Mouse (Mus musculus) right cerebral cortex, postnatal 4 days (tissue): ENCODE results near the gene Krt42.
"Not testable (repeated sequence)": the region's sequence is repeated elsewhere in the genome, so short reads cannot be mapped to it uniquely, and the experiment has no call there.

Experiments
- DNase-seq: peaks from one replicate; pipeline ENCODE4 v3.0.0-alpha.2; 2022

Krt42 gene

GRCm38 (mm10) chr11:100277726-100278480 lies 8.2 kb upstream of the Krt42 start:
- no peak for DNase-seq

- DNase-seq = no peak
Observed at GRCm38 (mm10) chr11:100275466-100275865, 5.8 kb upstream of the Krt42 start.

DNA sequence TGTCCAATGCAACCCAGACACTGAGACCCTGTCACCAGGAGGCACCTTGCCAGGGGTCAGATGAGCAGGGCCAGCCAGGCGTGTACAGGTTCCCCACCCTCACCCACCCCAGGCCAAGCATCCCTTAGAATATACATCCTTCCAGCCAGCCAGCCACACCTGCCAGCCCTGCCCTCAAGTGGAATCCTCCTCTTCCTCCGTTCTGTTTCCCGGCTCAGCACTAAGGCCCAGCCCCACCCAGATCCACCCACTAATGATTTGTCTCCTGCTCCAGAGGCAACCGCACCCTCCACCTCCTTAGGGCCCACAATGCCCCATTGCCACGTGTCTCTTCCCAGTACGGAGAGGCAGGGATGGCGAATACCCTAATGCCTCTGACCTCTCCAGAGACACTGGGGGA lies 5.0 kb upstream of the Krt42 start:
- no peak for DNase-seq

DNA sequence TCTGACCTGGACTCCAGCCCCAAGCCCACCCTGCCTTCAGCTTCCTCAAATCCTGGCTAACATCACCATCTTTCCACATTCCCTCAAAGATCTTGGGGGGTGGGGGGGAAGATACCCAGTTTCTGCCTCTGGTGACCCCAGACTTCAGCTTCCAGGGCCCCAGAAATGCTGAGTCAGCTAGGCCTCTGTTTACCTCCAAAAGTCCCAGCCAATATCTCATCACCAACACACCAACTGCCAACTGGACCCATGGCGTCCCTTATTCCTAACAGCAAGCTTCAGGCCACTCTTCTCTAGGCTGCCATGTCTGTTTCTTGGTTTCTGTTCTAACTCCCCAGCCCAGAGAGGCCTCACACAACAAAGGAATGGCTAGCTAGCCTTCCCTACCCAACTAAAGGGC lies 2.2 kb upstream of the Krt42 start:
- no peak for DNase-seq

- DNase-seq = no peak
Observed at GRCm38 (mm10) chr11:100262058-100262980, 7.4 kb downstream of the Krt42 start.

GRCm38 (mm10) chr11:100261235-100261605 lies 8.5 kb downstream of the Krt42 start:
- no peak for DNase-seq

DNA sequence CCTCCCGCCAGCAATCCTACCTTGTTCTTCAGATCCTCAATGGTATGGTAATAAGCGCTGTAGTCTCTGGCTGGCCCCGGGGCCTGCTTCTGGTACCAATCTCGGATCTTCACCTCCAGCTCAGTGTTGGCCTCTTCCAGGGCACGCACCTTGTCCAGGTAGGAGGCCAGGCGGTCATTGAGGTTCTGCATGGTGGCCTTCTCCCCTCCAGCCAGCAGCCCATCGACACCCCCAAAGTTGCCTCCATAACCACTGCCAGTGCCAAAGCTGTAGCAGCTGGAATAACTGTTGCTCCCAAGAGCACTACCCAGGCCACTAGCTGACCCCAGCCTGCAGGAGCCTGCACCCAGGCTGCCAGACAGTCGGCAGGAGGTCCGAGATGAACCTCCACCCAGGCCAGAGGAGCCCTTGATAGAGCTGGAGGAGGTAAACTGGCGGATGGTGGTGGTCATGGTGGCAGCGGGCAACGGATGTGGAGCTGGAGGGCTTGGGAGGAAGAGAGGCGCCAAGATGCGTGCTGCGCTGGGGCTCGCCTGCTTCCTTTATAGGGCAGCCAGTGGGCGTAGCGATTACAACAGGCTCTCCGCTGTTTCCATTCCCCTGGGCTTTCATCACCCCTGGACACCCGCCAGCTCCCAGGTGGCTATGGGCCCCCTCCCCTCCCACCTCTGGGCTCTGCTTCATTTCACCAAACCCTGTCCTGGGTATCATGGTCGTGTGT lies 9.0 kb downstream of the Krt42 start, which contains the start of gene Krt17:
Gene Krt17 (minus strand): TSS at position 516 of the 721 bp plus-strand sequence.
- no peak for DNase-seq

DNA sequence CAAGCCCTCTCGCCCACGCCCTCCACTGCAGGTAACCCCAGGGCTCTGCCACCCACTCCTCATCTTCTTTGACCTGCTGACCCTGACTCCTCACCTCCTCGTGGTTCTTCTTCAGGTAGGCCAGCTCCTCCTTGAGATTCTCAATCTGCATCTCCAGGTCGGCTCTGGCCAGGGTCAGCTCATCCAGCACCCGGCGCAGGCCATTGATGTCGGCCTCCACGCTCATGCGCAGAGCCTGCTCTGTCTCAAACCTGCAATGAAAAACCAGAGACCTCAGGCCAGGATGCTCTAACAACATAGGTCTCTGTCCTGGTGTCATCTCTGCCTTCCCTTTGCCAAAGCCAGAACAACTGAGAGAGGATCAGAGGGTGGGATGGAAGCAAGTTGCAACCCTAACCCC lies 10.6 kb downstream of the Krt42 start:
- DNase-seq = no peak

- no peak for DNase-seq
Observed at GRCm38 (mm10) chr11:100257967-100258366, 11.7 kb downstream of the Krt42 start.

DNA sequence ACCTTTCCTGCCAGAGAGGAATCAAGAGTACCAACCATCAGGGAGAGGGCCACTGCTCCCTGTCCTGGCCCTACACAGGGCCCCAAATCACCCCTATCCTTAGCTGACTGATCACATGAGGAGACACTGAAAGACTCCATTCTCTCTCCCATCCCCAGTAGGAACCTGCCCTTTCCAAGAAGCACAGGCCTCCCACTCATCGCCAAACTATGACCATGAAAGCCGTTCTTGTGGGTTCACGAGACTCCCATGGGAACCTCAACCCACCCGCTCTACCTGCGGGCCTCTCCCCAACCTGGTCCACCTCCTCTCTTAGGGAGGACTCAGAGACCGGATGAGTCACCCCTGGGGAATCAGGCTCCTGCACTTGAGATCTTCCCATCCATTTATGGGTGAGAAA lies 14.2 kb downstream of the Krt42 start:
- no peak for DNase-seq

GRCm38 (mm10) chr11:100254360-100255090 lies 15.1 kb downstream of the Krt42 start:
- DNase-seq = no peak

- DNase-seq = no peak
Observed at GRCm38 (mm10) chr11:100248852-100249465, 20.7 kb downstream of the Krt42 start, which contains the start of gene Krt16. Gene Krt16 (minus strand): TSS chr11:100248902.

- not testable (repeated sequence) for DNase-seq
Observed at GRCm38 (mm10) chr11:100246471-100246870, 23.2 kb downstream of the Krt42 start.

DNA sequence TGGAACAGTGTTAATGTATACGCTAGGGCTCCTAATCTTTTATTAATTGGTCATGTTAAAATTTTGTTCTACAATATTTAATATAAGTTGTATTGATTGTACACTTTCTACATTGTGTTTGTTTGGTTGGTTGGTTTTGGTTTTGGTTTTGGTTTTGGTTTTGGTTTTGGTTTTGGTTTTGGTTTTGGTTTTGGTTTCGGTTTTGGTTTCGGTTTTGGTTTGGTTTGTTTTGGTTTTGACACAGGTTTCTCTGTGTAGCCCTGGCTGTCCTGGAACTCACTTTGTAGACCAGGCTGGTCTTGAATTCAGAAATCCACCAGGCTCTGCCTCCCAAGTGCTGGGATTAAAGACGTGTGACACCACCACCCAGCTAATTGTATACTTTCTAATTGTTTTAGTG lies 29.4 kb downstream of the Krt42 start:
- DNase-seq = not testable (repeated sequence)

DNA sequence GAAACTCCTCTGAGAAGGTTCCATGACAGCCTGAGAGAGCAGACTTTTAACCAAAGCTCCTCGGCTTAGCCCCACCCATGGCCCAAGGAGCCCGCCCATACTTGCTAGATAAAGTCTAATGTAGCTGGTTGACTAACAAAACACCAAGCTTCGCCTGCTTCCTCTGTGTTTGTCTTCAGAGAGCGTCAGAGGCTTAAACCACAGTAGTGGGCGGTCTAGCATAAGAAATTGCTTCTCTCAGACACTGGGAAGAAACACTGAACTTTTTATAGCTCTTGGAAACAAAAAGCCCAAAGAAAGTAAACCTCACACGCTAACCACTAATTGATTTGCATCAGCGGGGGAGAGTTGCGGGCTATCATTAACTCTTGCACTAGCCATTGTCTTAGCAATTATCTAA lies 47.9 kb downstream of the Krt42 start:
- DNase-seq = no peak

DNA sequence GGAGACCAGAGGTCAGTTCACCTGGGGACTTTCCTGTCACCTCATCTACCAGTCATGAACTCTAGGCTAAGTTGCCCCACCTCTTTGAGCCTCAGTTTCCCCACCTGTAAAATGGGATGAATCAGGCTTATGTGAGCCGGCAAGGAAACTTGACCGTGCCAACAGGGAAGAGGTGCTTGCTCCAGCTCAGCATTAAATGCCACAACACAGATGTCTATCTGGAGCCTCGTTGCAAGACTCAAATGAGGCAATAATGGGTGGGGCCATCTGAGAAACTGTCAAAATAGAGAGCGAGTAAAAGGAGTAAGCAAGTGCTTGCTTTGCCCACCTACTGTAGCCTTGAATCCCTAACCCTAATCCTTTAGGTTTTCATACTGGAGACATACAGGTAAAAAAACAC lies 50.4 kb downstream of the Krt42 start:
- no peak for DNase-seq
